Mouse (Mus musculus): ENCODE measurements around the gene Ldlrad3. TPM values are rescaled to one million over a fixed set of nuclear protein-coding genes. Genes with fewer than 3 reads are reported as not detected.

Gene Ldlrad3
- polyA plus RNA-seq, 1 experiment from 2014 or later, result 37.1 TPM

- H3K9ac ChIP-seq, result no peak overlapping the region
- no peak for ATAC-seq (ENCODE audit: low FRiP score)
- H3K4me2 ChIP-seq, result no peak overlapping the region
- H3K9me3 ChIP-seq, result no peaks in the 10 kb centered on the region
- WGBS, result 71% methylated on average over 6 of the region's 6 CpGs
- H3K27ac ChIP-seq, result no peak overlapping the region
- H3K4me3 ChIP-seq, result no peak overlapping the region
- no peaks in the 10 kb centered on the region for H3K27me3 ChIP-seq
- H3K36me3 ChIP-seq, result no peaks in the 10 kb centered on the region
- H3K4me1 ChIP-seq (replicated peaks), result peaks cover 43% of the 10 kb centered on the region
Observed at GRCm38 (mm10) chr2:102011311-102011975, 174.7 kb downstream of the Ldlrad3 start.

- Histone ChIP-seq H3K4me1 (replicated peaks) (peaks cover 50% of the 10 kb centered on the region), H3K36me3 (no peaks in the 10 kb centered on the region), H3K4me2 (no peak overlapping the region), H3K4me3 (no peak overlapping the region), H3K27me3 (no peaks in the 10 kb centered on the region), H3K9me3 (no peaks in the 10 kb centered on the region), H3K27ac (no peak overlapping the region), H3K9ac (no peak overlapping the region)
- 67% methylated on average over 6 of the region's 6 CpGs for WGBS
- ATAC-seq (ENCODE audit: low FRiP score), result no peak
Observed at GRCm38 (mm10) chr2:102009766-102010265, 176.4 kb downstream of the Ldlrad3 start.

DNA sequence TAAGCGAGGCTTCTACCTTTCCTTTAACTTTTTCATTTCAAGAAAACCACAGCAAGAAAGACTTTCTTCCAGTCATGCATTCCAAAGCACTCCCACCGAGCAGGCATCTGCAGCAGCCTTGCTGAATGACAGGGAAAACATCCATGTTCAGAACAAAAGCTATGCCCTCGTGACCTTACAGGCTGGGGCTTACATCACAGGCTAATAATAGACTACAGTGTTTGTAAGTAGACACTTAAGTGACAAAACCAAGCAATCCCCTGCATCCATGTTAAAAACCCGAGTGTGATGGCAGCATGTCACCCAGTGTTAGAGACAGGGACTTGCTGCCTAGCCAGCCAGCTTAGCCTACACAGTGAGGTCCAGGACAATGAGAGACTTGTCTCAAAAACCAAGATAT, 180.0 kb downstream of the Ldlrad3 start:
- WGBS, result 4% methylated on average over 4 of the region's 4 CpGs
- no peaks in the 10 kb centered on the region for H3K36me3 ChIP-seq
- H3K27me3 ChIP-seq, result no peaks in the 10 kb centered on the region
- H3K4me3 ChIP-seq, result no peak overlapping the region
- no peak overlapping the region for H3K4me2 ChIP-seq
- H3K9me3 ChIP-seq, result no peaks in the 10 kb centered on the region
- 0 out of 2 replicates have a peak, but pooled peaks have one; percentile 11 for ATAC-seq (ENCODE audit: low FRiP score)
- peaks cover 77% of the 10 kb centered on the region for H3K4me1 ChIP-seq (replicated peaks)
- H3K9ac ChIP-seq, result peak overlapping the region; percentile 49
- H3K27ac ChIP-seq, result peak overlapping the region; percentile 91

- no peak for ATAC-seq (ENCODE audit: low FRiP score)
- Histone ChIP-seq H3K27me3 (no peaks in the 10 kb centered on the region), H3K4me3 (no peak overlapping the region), H3K4me1 (replicated peaks) (peaks cover 81% of the 10 kb centered on the region), H3K9ac (peak overlapping the region; percentile 49), H3K36me3 (no peaks in the 10 kb centered on the region), H3K9me3 (no peaks in the 10 kb centered on the region), H3K27ac (peak overlapping the region; percentile 91), H3K4me2 (no peak overlapping the region)
- WGBS, result 19% methylated on average over 8 of the region's 8 CpGs
Observed at GRCm38 (mm10) chr2:102005377-102006007, 180.7 kb downstream of the Ldlrad3 start.

- WGBS, result 26% methylated on average over 7 of the region's 7 CpGs
- no peak overlapping the region for H3K4me3 ChIP-seq
- H3K4me2 ChIP-seq, result peak overlapping the region; percentile 31; the same call in 1 of the 2 replicates
- peak overlapping the region; percentile 91 for H3K27ac ChIP-seq
- ATAC-seq (ENCODE audit: low FRiP score), result no peak
- no peaks in the 10 kb centered on the region for H3K9me3 ChIP-seq
- H3K36me3 ChIP-seq, result no peaks in the 10 kb centered on the region
- no peak overlapping the region for H3K9ac ChIP-seq
- H3K4me1 ChIP-seq (replicated peaks), result peaks cover 96% of the 10 kb centered on the region
- no peaks in the 10 kb centered on the region for H3K27me3 ChIP-seq
Observed at GRCm38 (mm10) chr2:102003776-102004264, 182.4 kb downstream of the Ldlrad3 start.

- H3K27me3 ChIP-seq, result no peaks in the 10 kb centered on the region
- 9% methylated on average over 8 of the region's 8 CpGs for WGBS
- H3K4me2 ChIP-seq, result peak overlapping the region; percentile 31; the same call in 1 of the 2 replicates
- H3K27ac ChIP-seq, result peak overlapping the region; percentile 91
- no peaks in the 10 kb centered on the region for H3K9me3 ChIP-seq
- H3K36me3 ChIP-seq, result no peaks in the 10 kb centered on the region
- H3K4me3 ChIP-seq, result no peak overlapping the region
- peaks cover 96% of the 10 kb centered on the region for H3K4me1 ChIP-seq (replicated peaks)
- ATAC-seq (ENCODE audit: low FRiP score), result peak; percentile 72
- H3K9ac ChIP-seq, result peak overlapping the region; percentile 39
Observed at GRCm38 (mm10) chr2:102002974-102003775, 183.0 kb downstream of the Ldlrad3 start.

DNA sequence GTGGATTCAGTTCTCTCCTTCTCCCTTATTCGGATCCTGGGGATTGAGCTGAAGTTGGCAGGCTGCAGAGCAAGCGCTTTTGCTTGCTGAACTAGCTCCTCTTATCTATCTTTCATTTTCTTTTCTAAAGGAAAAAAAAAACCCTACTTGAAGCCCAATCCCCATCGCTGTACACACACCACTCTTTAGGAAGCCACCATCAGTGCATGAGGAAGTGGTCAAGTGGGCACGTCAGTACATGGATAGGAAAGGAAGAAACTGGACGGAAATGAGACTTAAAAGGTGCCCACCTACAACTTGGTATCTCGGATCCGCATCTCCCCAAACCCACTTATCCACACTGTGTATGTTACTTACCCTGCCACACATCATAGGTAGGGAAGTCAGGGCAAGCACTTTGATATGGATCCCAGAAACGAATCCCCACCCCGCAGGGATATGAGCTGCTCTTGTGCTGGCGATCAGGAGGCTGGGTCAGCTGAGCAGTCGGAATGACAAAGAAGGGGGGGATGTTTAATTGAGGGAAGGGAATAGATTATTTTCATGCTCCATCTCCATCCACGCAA, 183.7 kb downstream of the Ldlrad3 start:
- H3K27ac ChIP-seq, result peak overlapping the region; percentile 91
- no peak for ATAC-seq (ENCODE audit: low FRiP score)
- no peaks in the 10 kb centered on the region for H3K36me3 ChIP-seq
- H3K27me3 ChIP-seq, result no peaks in the 10 kb centered on the region
- no peaks in the 10 kb centered on the region for H3K9me3 ChIP-seq
- WGBS, result 46% methylated on average over 12 of the region's 12 CpGs
- H3K9ac ChIP-seq, result peak overlapping the region; percentile 39
- peaks cover 96% of the 10 kb centered on the region for H3K4me1 ChIP-seq (replicated peaks)
- no peak overlapping the region for H3K4me3 ChIP-seq
- H3K4me2 ChIP-seq, result peak overlapping the region; percentile 31

DNA sequence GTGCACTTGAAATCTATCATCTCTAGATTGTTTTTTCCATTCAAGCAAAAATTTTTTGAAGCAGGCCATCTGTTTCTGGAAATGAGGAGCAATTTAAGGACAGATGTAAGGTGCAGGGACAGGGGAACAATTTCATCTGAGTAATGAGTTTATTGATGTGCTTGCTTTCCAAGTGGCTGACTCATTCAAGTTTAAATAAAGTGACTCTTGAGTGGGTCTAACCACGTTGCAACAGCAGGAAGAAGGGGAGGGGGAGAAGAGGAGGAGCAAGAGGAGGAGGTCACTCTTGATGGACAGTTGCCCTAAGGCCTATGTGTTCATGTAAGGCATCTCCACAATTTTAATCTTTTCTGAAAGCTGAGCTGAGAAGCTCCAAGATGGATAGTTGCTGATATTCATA, 184.5 kb downstream of the Ldlrad3 start:
- ATAC-seq (ENCODE audit: low FRiP score), result no peak
- 0% methylated on average over 1 of the region's 1 CpGs for WGBS
- H3K27me3 ChIP-seq, result no peaks in the 10 kb centered on the region
- H3K27ac ChIP-seq, result peak overlapping the region; percentile 91
- 0 out of 2 replicates have a peak overlapping the region, but pooled peaks have one; percentile 31 for H3K4me2 ChIP-seq
- no peaks in the 10 kb centered on the region for H3K36me3 ChIP-seq
- H3K4me3 ChIP-seq, result no peak overlapping the region
- no peaks in the 10 kb centered on the region for H3K9me3 ChIP-seq
- peaks cover 98% of the 10 kb centered on the region for H3K4me1 ChIP-seq (replicated peaks)
- H3K9ac ChIP-seq, result peak overlapping the region; percentile 39; the same call in 1 of the 2 replicates

DNA sequence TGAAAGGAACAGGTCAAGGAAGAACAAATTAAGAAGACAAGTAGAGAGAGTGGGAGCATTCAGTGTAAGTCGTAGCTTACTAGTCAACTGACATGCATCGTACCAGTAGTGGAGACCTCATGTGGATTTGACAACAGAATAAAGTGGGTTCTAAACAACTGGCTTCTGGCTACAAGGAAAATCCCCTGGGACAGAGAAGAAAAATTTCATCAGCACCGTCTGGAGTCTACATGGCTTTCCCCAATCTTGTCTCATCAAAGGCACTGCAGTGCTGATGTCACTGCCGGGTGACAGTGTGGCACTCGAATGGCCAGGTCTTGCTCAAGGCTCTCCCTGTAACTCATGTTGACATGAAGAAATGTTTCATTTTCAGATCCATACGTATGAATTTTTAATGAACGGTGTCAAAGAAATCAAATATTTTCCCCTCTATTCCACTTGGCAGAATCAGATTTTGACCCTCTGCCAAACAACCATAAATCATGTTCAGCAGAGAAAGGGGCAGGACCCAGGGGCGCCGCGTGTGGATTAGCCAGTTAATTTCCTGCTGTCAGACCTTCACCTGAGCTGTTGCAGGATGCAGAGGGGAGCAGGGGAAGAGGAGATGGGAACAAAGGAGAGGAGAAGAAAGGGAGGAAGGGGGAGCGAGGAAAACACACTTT, 187.1 kb downstream of the Ldlrad3 start:
- Histone ChIP-seq H3K4me2 (peak overlapping the region; percentile 6; the same call in 1 of the 2 replicates), H3K27me3 (no peaks in the 10 kb centered on the region), H3K4me3 (no peak overlapping the region), H3K4me1 (replicated peaks) (peaks cover 78% of the 10 kb centered on the region), H3K9ac (no peak overlapping the region), H3K36me3 (no peaks in the 10 kb centered on the region), H3K27ac (peak overlapping the region; percentile 71), H3K9me3 (no peaks in the 10 kb centered on the region)
- 37% methylated on average over 11 of the region's 11 CpGs for WGBS
- ATAC-seq (ENCODE audit: low FRiP score), result 0 out of 2 replicates have a peak, but pooled peaks have one; percentile 16

DNA sequence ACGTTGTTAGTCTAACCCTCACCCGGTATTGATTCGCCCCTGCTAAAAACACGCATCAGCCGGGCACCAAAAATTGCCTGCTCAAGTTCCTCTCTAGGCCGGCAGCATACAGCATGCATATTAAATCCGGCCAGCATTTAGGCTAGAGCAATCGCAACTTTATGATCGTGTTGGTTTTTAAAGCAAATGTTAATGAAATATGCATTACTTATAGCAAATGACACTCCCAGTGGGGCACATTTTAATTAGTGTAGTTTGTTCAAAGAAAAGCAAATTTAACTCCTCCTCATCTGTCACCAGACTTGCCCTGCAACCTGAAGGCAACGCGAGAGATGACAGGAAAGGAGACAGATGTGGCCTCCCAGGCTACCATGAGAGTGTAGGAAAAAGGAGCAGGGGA, 189.2 kb downstream of the Ldlrad3 start:
- WGBS, result 46% methylated on average over 11 of the region's 11 CpGs
- Histone ChIP-seq H3K36me3 (no peaks in the 10 kb centered on the region), H3K4me1 (replicated peaks) (peaks cover 58% of the 10 kb centered on the region), H3K27me3 (no peaks in the 10 kb centered on the region), H3K9me3 (no peaks in the 10 kb centered on the region), H3K27ac (peak overlapping the region; percentile 72), H3K4me3 (no peak overlapping the region), H3K4me2 (no peak overlapping the region), H3K9ac (no peak overlapping the region)
- 0 out of 2 replicates have a peak, but pooled peaks have one; percentile 15 for ATAC-seq (ENCODE audit: low FRiP score)

DNA sequence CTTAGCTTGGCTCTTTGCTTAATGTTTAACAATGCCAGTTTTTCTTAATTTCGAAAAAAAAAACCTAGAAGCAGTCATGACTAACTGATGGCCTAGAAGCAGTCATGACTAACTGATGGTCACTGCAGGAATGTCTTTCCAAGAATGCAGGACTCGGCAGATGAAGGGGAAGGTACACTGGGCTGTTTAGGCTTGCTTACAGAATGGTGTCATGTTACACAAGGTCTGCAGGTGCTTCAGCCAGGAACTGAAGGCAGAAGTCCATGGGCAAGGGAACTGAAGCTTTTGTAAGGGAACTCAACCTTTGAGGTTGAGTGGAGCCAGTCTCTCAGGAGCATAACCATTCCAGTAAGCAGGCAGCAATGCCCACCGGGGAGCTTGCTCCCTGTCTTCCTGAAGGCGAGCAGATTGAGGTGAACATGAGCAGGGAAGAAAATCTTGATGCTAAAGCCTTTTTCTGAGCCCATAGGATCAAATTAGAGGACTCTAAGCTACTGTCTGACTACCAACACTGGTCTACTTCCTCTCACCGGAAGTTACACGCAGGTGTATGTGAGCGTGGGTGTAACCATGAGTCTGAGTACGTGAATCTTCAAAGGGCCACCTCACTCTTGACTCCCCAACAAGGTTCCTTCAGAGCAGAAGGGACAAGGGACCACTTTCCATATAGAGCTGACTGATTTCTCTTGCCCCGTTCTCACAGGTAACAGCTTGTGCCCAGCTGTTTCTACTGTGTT, 193.4 kb downstream of the Ldlrad3 start:
- 88% methylated on average over 9 of the region's 9 CpGs for WGBS
- ATAC-seq (ENCODE audit: low FRiP score), result no peak

More for the DNA sequence above, 193.4 kb downstream of the Ldlrad3 start:
- H3K4me3 ChIP-seq, result no peak overlapping the region
- no peak overlapping the region for H3K9ac ChIP-seq
- peaks cover 23% of the 10 kb centered on the region for H3K4me1 ChIP-seq (replicated peaks)
- peak overlapping the region; percentile 44; the same call in 1 of the 2 replicates for H3K27ac ChIP-seq
- H3K9me3 ChIP-seq, result no peaks in the 10 kb centered on the region
- H3K27me3 ChIP-seq, result no peaks in the 10 kb centered on the region
- H3K4me2 ChIP-seq, result no peak overlapping the region
- H3K36me3 ChIP-seq, result no peaks in the 10 kb centered on the region

Measured in hindbrain, embryonic 13.5 days (tissue).